Mouse (Mus musculus): ENCODE measurements around the gene Madcam1. TPM values are rescaled to one million over a fixed set of nuclear protein-coding genes. Genes with fewer than 3 reads are reported as not detected.
A peak's percentile ranks its signal among the peaks of the same experiment; 100 is the strongest.
"Not testable (repeated sequence)": the region's sequence is repeated elsewhere in the genome, so short reads cannot be mapped to it uniquely, and the experiment has no call there.

Gene Madcam1
- polyA plus RNA-seq, 1 experiment from 2014 or later = 1.1 TPM

- ATAC-seq = no peak
- 49% methylated on average over 7 of the region's 7 CpGs for WGBS
- DNase-seq (ENCODE audit: low spot score) = no peak
- no peaks in the 10 kb centered on the region for H3K36me3 ChIP-seq (ENCODE audit: control insufficient read depth, insufficient read depth, low read length)
- H3K27ac ChIP-seq (ENCODE audit: low read depth, low read length) = no peak overlapping the region; the same call in 1 of the 2 replicates
- no peak overlapping the region for H3K9ac ChIP-seq (ENCODE audit: low read length)
- no peaks in the 10 kb centered on the region for H3K27me3 ChIP-seq (replicated peaks; ENCODE audit: control insufficient read depth, insufficient read depth, low read length)
- no peaks in the 10 kb centered on the region for H3K9me3 ChIP-seq (replicated peaks; ENCODE audit: control insufficient read depth, low read length)
- no peak overlapping the region for H3K4me3 ChIP-seq (ENCODE audit: low read depth, low read length)
- H3K4me2 ChIP-seq (ENCODE audit: low read length) = no peak overlapping the region
- peaks cover 7% of the 10 kb centered on the region for H3K4me1 ChIP-seq (ENCODE audit: control insufficient read depth, insufficient read depth, low read length)
Observed at GRCm38 (mm10) chr10:79700676-79701075, 36.3 kb downstream of the Madcam1 start.

GRCm38 (mm10) chr10:79701443-79702129 is 37.2 kb downstream of the Madcam1 start:
- no peak overlapping the region for H3K9ac ChIP-seq (ENCODE audit: low read length)
- no peaks in the 10 kb centered on the region for H3K27me3 ChIP-seq (replicated peaks; ENCODE audit: control insufficient read depth, insufficient read depth, low read length)
- H3K4me2 ChIP-seq (ENCODE audit: low read length) = no peak overlapping the region
- no peak overlapping the region; the same call in 1 of the 2 replicates for H3K27ac ChIP-seq (ENCODE audit: low read depth, low read length)
- DNase-seq (ENCODE audit: low spot score) (no peak), ATAC-seq (no peak)
- peaks cover 15% of the 10 kb centered on the region for H3K4me1 ChIP-seq (ENCODE audit: control insufficient read depth, insufficient read depth, low read length)
- H3K36me3 ChIP-seq (ENCODE audit: control insufficient read depth, insufficient read depth, low read length) = no peaks in the 10 kb centered on the region
- 73% methylated on average over 10 of the region's 10 CpGs for WGBS
- no peaks in the 10 kb centered on the region for H3K9me3 ChIP-seq (replicated peaks; ENCODE audit: control insufficient read depth, low read length)
- no peak overlapping the region for H3K4me3 ChIP-seq (ENCODE audit: low read depth, low read length)

- H3K9ac ChIP-seq (ENCODE audit: low read length); ATAC-seq; H3K27ac ChIP-seq (ENCODE audit: low read depth, low read length); H3K36me3 ChIP-seq (ENCODE audit: control insufficient read depth, insufficient read depth, low read length); H3K4me2 ChIP-seq (ENCODE audit: low read length); H3K4me3 ChIP-seq (ENCODE audit: low read depth, low read length); DNase-seq (ENCODE audit: low spot score); H3K27me3 ChIP-seq (replicated peaks; ENCODE audit: control insufficient read depth, insufficient read depth, low read length); H3K9me3 ChIP-seq (replicated peaks; ENCODE audit: control insufficient read depth, low read length): not testable (repeated sequence)
- WGBS = 84% methylated on average over 2 of the region's 4 CpGs
- H3K4me1 ChIP-seq (ENCODE audit: control insufficient read depth, insufficient read depth, low read length) = peaks cover 15% of the 10 kb centered on the region
Observed at GRCm38 (mm10) chr10:79702970-79703369, 38.6 kb downstream of the Madcam1 start.

- peaks cover 15% of the 10 kb centered on the region for H3K4me1 ChIP-seq (ENCODE audit: control insufficient read depth, insufficient read depth, low read length)
- DNase-seq (ENCODE audit: low spot score) (no peak), ATAC-seq (peak; percentile 6; the same call in 1 of the 2 replicates)
- peak overlapping the region; percentile 87 for H3K4me2 ChIP-seq (ENCODE audit: low read length)
- H3K36me3 ChIP-seq (ENCODE audit: control insufficient read depth, insufficient read depth, low read length) = peaks cover 3% of the 10 kb centered on the region
- H3K9ac ChIP-seq (ENCODE audit: low read length) = peak overlapping the region; percentile 37
- 80% methylated on average over 10 of the region's 10 CpGs for WGBS
- no peaks in the 10 kb centered on the region for H3K27me3 ChIP-seq (replicated peaks; ENCODE audit: control insufficient read depth, insufficient read depth, low read length)
- H3K27ac ChIP-seq (ENCODE audit: low read depth, low read length) = no peak overlapping the region
- H3K4me3 ChIP-seq (ENCODE audit: low read depth, low read length) = peak overlapping the region; percentile 28
- no peaks in the 10 kb centered on the region for H3K9me3 ChIP-seq (replicated peaks; ENCODE audit: control insufficient read depth, low read length)
Observed at GRCm38 (mm10) chr10:79703541-79703940, 39.2 kb downstream of the Madcam1 start.

- DNase-seq (ENCODE audit: low spot score) = peak; percentile 100
- Histone ChIP-seq H3K27ac (ENCODE audit: low read depth, low read length) (peak within 1 kb of the TSS; percentile 72), H3K9me3 (replicated peaks; ENCODE audit: control insufficient read depth, low read length) (no peaks in the 10 kb centered on the region), H3K36me3 (ENCODE audit: control insufficient read depth, insufficient read depth, low read length) (peaks cover 11% of the 10 kb centered on the region), H3K27me3 (replicated peaks; ENCODE audit: control insufficient read depth, insufficient read depth, low read length) (no peaks in the 10 kb centered on the region), H3K4me3 (ENCODE audit: low read depth, low read length) (peak within 1 kb of the TSS; percentile 82), H3K4me1 (ENCODE audit: control insufficient read depth, insufficient read depth, low read length) (peaks cover 15% of the 10 kb centered on the region), H3K4me2 (ENCODE audit: low read length) (peak within 1 kb of the TSS; percentile 87), H3K9ac (ENCODE audit: low read length) (peak within 1 kb of the TSS; percentile 95)
- under 1% methylated on average over 50 of the region's 65 CpGs for WGBS
- ATAC-seq = peak; percentile 96
Observed at GRCm38 (mm10) chr10:79704065-79704969, 40.0 kb downstream of the Madcam1 start, which contains the start of gene Bsg. Gene Bsg, plus strand, starts transcription at chr10:79704491.

- Histone ChIP-seq H3K27me3 (replicated peaks; ENCODE audit: control insufficient read depth, insufficient read depth, low read length) (no peaks in the 10 kb centered on the region), H3K27ac (ENCODE audit: low read depth, low read length) (peak overlapping the region; percentile 6; the same call in 1 of the 2 replicates), H3K9ac (ENCODE audit: low read length) (peak overlapping the region; percentile 95), H3K4me2 (ENCODE audit: low read length) (peak overlapping the region; percentile 87), H3K4me3 (ENCODE audit: low read depth, low read length) (peak overlapping the region; percentile 82), H3K4me1 (ENCODE audit: control insufficient read depth, insufficient read depth, low read length) (peaks cover 15% of the 10 kb centered on the region), H3K36me3 (ENCODE audit: control insufficient read depth, insufficient read depth, low read length) (peaks cover 17% of the 10 kb centered on the region), H3K9me3 (replicated peaks; ENCODE audit: control insufficient read depth, low read length) (no peaks in the 10 kb centered on the region)
- 7% methylated on average over 10 of the region's 10 CpGs for WGBS
- no peak for DNase-seq (ENCODE audit: low spot score)
- no peak for ATAC-seq
Observed at GRCm38 (mm10) chr10:79704970-79705360, 40.6 kb downstream of the Madcam1 start.

GRCm38 (mm10) chr10:79705951-79706350 is 41.6 kb downstream of the Madcam1 start:
- Histone ChIP-seq H3K4me1 (ENCODE audit: control insufficient read depth, insufficient read depth, low read length) (peaks cover 15% of the 10 kb centered on the region), H3K4me2 (ENCODE audit: low read length) (peak overlapping the region; percentile 87), H3K36me3 (ENCODE audit: control insufficient read depth, insufficient read depth, low read length) (peaks cover 27% of the 10 kb centered on the region), H3K27me3 (replicated peaks; ENCODE audit: control insufficient read depth, insufficient read depth, low read length) (no peaks in the 10 kb centered on the region), H3K4me3 (ENCODE audit: low read depth, low read length) (peak overlapping the region; percentile 82; the same call in 1 of the 2 replicates), H3K27ac (ENCODE audit: low read depth, low read length) (no peak overlapping the region), H3K9me3 (replicated peaks; ENCODE audit: control insufficient read depth, low read length) (no peaks in the 10 kb centered on the region), H3K9ac (ENCODE audit: low read length) (peak overlapping the region; percentile 21; the same call in 1 of the 2 replicates)
- DNase-seq (ENCODE audit: low spot score) (no peak), ATAC-seq (no peak)
- 88% methylated on average over 5 of the region's 5 CpGs for WGBS

- DNase-seq (ENCODE audit: low spot score) = no peak
- peak overlapping the region; percentile 87 for H3K4me2 ChIP-seq (ENCODE audit: low read length)
- no peaks in the 10 kb centered on the region for H3K27me3 ChIP-seq (replicated peaks; ENCODE audit: control insufficient read depth, insufficient read depth, low read length)
- H3K27ac ChIP-seq (ENCODE audit: low read depth, low read length) = no peak overlapping the region
- no peaks in the 10 kb centered on the region for H3K9me3 ChIP-seq (replicated peaks; ENCODE audit: control insufficient read depth, low read length)
- H3K36me3 ChIP-seq (ENCODE audit: control insufficient read depth, insufficient read depth, low read length) = peaks cover 33% of the 10 kb centered on the region
- no peak for ATAC-seq
- WGBS = 86% methylated on average over 5 of the region's 5 CpGs
- H3K4me1 ChIP-seq (ENCODE audit: control insufficient read depth, insufficient read depth, low read length) = peaks cover 15% of the 10 kb centered on the region
- H3K4me3 ChIP-seq (ENCODE audit: low read depth, low read length) = no peak overlapping the region
- H3K9ac ChIP-seq (ENCODE audit: low read length) = peak overlapping the region; percentile 21
Observed at GRCm38 (mm10) chr10:79706406-79707094, 42.2 kb downstream of the Madcam1 start.

Data from forebrain, embryonic 14.5 days (tissue).